Mouse (Mus musculus) adipose tissue, adult 10 weeks (tissue): ENCODE measurements around the gene Fam122a. TPM values are rescaled to one million over a fixed set of nuclear protein-coding genes. Genes with fewer than 3 reads are reported as not detected.

Experiments used
- polyA plus RNA-seq: library from polyadenylated mRNA; stranded (reverse); fragments of 350-450 nt; fragmentation: Illumina TruSeq; extraction: RNeasy Lipid Tissue Mini Kit (QIAGEN cat#74804); gene quantifications from one replicate; pipeline ENCODE4 v1.2.3, GENCODE M21; 2014; ENCODE audit warnings: low read depth, low replicate concordance

Gene Fam122a
- polyA plus RNA-seq: 19.5 TPM

DNA sequence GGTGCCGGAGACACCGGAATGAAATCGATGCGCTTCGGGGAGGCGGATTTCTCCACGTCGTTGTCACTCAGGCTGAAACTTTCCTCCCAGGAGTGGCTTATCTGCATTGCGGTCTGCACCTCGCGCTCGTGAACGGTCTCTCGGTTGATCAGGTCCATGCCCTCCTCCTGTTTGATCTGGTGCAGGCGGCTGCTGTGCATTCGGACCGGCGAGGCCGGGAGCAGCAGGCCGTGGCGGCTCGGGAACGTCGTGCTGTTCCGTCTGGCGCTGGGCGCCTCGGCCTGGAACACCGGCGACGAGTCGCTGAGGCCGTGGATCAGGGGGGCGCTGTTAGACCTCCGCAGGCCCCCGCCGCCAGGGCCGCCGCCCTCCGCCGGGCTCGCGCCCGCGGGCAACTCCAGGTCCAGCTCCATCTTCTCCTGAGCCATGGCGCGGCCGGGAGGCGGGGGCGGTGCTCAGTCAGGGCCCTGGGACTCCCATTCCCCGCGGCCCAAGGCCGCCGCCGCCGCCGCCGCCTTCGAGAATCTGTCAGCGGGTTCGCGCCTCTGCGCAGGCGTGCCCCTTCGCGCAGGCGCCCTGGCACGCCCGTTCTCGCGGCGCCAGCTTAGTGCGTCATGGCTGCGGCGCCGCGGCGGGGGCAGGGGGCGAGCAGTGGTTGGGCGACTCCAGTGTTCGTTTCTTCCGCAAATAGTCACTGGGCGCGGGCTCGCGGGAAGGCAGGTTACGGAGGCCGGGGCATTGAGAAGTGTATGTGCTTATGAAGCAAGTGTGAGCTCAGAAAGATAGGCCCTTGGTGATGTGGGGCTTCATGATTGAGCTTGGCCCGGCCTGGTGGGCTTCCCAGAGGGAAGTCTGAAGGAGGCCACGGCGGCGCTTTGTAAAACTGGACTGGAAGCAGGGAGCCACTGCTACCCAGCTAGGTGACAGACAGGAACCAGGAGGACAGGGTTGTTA, at the start of gene Fam122a:
Gene Fam122a, minus strand, starts transcription at position 428 of the 954 bp plus-strand sequence.

Other genes starting within 250 kb of the Fam122a start
- gene Fxn, start 196.8 kb downstream of the Fam122a start, polyA plus RNA-seq: 7.3 TPM
- gene Pip5k1b, start 78.5 kb upstream of the Fam122a start, polyA plus RNA-seq: 36.2 TPM
- gene Tmem252, start 196.7 kb upstream of the Fam122a start, polyA plus RNA-seq: 1.8 TPM